Mouse (Mus musculus) cerebellum, postnatal 25 days (tissue): ENCODE measurements around the gene Dnajc5g.

Experiments
- DNase-seq, 2 experiments: peaks; one replicate each; pipeline ENCODE4 v3.0.0; 2021; ENCODE audit warnings: mixed read lengths in 2 of 2

The Dnajc5g gene

GRCm38 (mm10) chr5:31105814-31106335 is at the start of gene Dnajc5g:
Gene Dnajc5g, plus strand, starts transcription at chr5:31106285.
- no peak for DNase-seq

- DNase-seq, result no peak
These were observed 36.3 kb upstream of the Dnajc5g start for GRCm38 (mm10) chr5:31069810-31070209.

- DNase-seq, result no peak
These were observed 35.0 kb upstream of the Dnajc5g start for GRCm38 (mm10) chr5:31071059-31071458.

GRCm38 (mm10) chr5:31071821-31072220 is 34.3 kb upstream of the Dnajc5g start:
- DNase-seq, result no peak

GRCm38 (mm10) chr5:31073176-31073575 is 32.9 kb upstream of the Dnajc5g start:
- no peak for DNase-seq

- no peak for DNase-seq
These were observed 29.7 kb upstream of the Dnajc5g start for GRCm38 (mm10) chr5:31076346-31076745.

GRCm38 (mm10) chr5:31080059-31080794 is 25.9 kb upstream of the Dnajc5g start:
- peak in 1 of 2 experiments; percentile 40 for DNase-seq

GRCm38 (mm10) chr5:31080795-31081164 is 25.3 kb upstream of the Dnajc5g start:
- no peak for DNase-seq

GRCm38 (mm10) chr5:31081386-31081785 is 24.7 kb upstream of the Dnajc5g start:
- DNase-seq, result peak in 1 of 2 experiments; percentile 65

GRCm38 (mm10) chr5:31082355-31082754 is 23.7 kb upstream of the Dnajc5g start:
- DNase-seq, result peak in 1 of 2 experiments; percentile 64

- DNase-seq, result no peak
These were observed 23.0 kb upstream of the Dnajc5g start for GRCm38 (mm10) chr5:31082935-31083625.

- no peak for DNase-seq
These were observed 22.1 kb upstream of the Dnajc5g start for GRCm38 (mm10) chr5:31083949-31084348.

- no peak for DNase-seq
These were observed 19.5 kb upstream of the Dnajc5g start for GRCm38 (mm10) chr5:31086606-31087005.

GRCm38 (mm10) chr5:31087131-31087530 is 19.0 kb upstream of the Dnajc5g start:
- no peak for DNase-seq

GRCm38 (mm10) chr5:31092231-31092975 is 13.7 kb upstream of the Dnajc5g start:
- DNase-seq, result no peak

GRCm38 (mm10) chr5:31093151-31094041 is 12.7 kb upstream of the Dnajc5g start:
- peak in 1 of 2 experiments; percentile 38 for DNase-seq

GRCm38 (mm10) chr5:31094100-31094798 is 11.8 kb upstream of the Dnajc5g start:
- no peak for DNase-seq

GRCm38 (mm10) chr5:31094799-31095691 is 11.0 kb upstream of the Dnajc5g start:
- DNase-seq, result peak in 1 of 2 experiments; percentile 38

- no peak for DNase-seq
These were observed 10.2 kb upstream of the Dnajc5g start for GRCm38 (mm10) chr5:31095711-31096480.
